Mouse (Mus musculus): ENCODE measurements at regions not wholly inside any gene's neighbourhood (a gene's known extent, or its start where the extent isn't known, plus 50 kb on each side); places are given as distances from the start of the nearest gene placed in this dataset.

GRCm38 (mm10) chr16:70045547-70045946 lies 182.0 kb upstream of the Speer2 start:
- DNase-seq (ENCODE audit: low read depth, low spot score): no peak
- Histone ChIP-seq H3K27me3 (ENCODE audit: control insufficient read depth, insufficient read depth, low read length, poor library complexity, severe bottlenecking) (no peaks in the 10 kb centered on the region), H3K36me3 (ENCODE audit: control insufficient read depth, insufficient read depth, low read length, poor library complexity, severe bottlenecking) (no peaks in the 10 kb centered on the region)

- H3K36me3 ChIP-seq (ENCODE audit: control insufficient read depth, insufficient read depth, low read length, poor library complexity, severe bottlenecking): no peaks in the 10 kb centered on the region
- no peak for DNase-seq (ENCODE audit: low read depth, low spot score)
- H3K27me3 ChIP-seq (ENCODE audit: control insufficient read depth, insufficient read depth, low read length, poor library complexity, severe bottlenecking): no peaks in the 10 kb centered on the region
Observed at GRCm38 (mm10) chr16:70046009-70046408, 182.5 kb upstream of the Speer2 start.

- no peaks in the 10 kb centered on the region for H3K36me3 ChIP-seq (ENCODE audit: control insufficient read depth, insufficient read depth, low read length, poor library complexity, severe bottlenecking)
- DNase-seq (ENCODE audit: low read depth, low spot score): no peak
- no peaks in the 10 kb centered on the region for H3K27me3 ChIP-seq (ENCODE audit: control insufficient read depth, insufficient read depth, low read length, poor library complexity, severe bottlenecking)
Observed at GRCm38 (mm10) chr16:70049850-70050249, 186.3 kb upstream of the Speer2 start.

- DNase-seq (ENCODE audit: low read depth, low spot score): no peak
- Histone ChIP-seq H3K36me3 (ENCODE audit: control insufficient read depth, insufficient read depth, low read length, poor library complexity, severe bottlenecking) (no peaks in the 10 kb centered on the region), H3K27me3 (ENCODE audit: control insufficient read depth, insufficient read depth, low read length, poor library complexity, severe bottlenecking) (no peaks in the 10 kb centered on the region)
Observed at GRCm38 (mm10) chr16:70071471-70071870, 207.9 kb upstream of the Speer2 start.

GRCm38 (mm10) chr16:70073740-70074139 lies 210.2 kb upstream of the Speer2 start:
- Histone ChIP-seq H3K27me3 (ENCODE audit: control insufficient read depth, insufficient read depth, low read length, poor library complexity, severe bottlenecking) (no peaks in the 10 kb centered on the region), H3K36me3 (ENCODE audit: control insufficient read depth, insufficient read depth, low read length, poor library complexity, severe bottlenecking) (no peaks in the 10 kb centered on the region)
- no peak for DNase-seq (ENCODE audit: low read depth, low spot score)

- no peak for DNase-seq (ENCODE audit: low read depth, low spot score)
- no peaks in the 10 kb centered on the region for H3K27me3 ChIP-seq (ENCODE audit: control insufficient read depth, insufficient read depth, low read length, poor library complexity, severe bottlenecking)
- H3K36me3 ChIP-seq (ENCODE audit: control insufficient read depth, insufficient read depth, low read length, poor library complexity, severe bottlenecking): no peaks in the 10 kb centered on the region
Observed at GRCm38 (mm10) chr16:70079497-70079896, 216.0 kb upstream of the Speer2 start.

GRCm38 (mm10) chr16:70091291-70091690 lies 222.5 kb upstream of the Gbe1 start:
- Histone ChIP-seq H3K36me3 (ENCODE audit: control insufficient read depth, insufficient read depth, low read length, poor library complexity, severe bottlenecking) (no peaks in the 10 kb centered on the region), H3K27me3 (ENCODE audit: control insufficient read depth, insufficient read depth, low read length, poor library complexity, severe bottlenecking) (no peaks in the 10 kb centered on the region)
- DNase-seq (ENCODE audit: low read depth, low spot score): no peak

- DNase-seq (ENCODE audit: low read depth, low spot score): no peak
- Histone ChIP-seq H3K27me3 (ENCODE audit: control insufficient read depth, insufficient read depth, low read length, poor library complexity, severe bottlenecking) (no peaks in the 10 kb centered on the region), H3K36me3 (ENCODE audit: control insufficient read depth, insufficient read depth, low read length, poor library complexity, severe bottlenecking) (no peaks in the 10 kb centered on the region)
Observed at GRCm38 (mm10) chr16:70091963-70092362, 221.8 kb upstream of the Gbe1 start.

- Histone ChIP-seq H3K36me3 (ENCODE audit: control insufficient read depth, insufficient read depth, low read length, poor library complexity, severe bottlenecking) (no peaks in the 10 kb centered on the region), H3K27me3 (ENCODE audit: control insufficient read depth, insufficient read depth, low read length, poor library complexity, severe bottlenecking) (no peaks in the 10 kb centered on the region)
- no peak for DNase-seq (ENCODE audit: low read depth, low spot score)
Observed at GRCm38 (mm10) chr16:70093224-70093623, 220.5 kb upstream of the Gbe1 start.

- no peak for DNase-seq (ENCODE audit: low read depth, low spot score)
- Histone ChIP-seq H3K27me3 (ENCODE audit: control insufficient read depth, insufficient read depth, low read length, poor library complexity, severe bottlenecking) (no peaks in the 10 kb centered on the region), H3K36me3 (ENCODE audit: control insufficient read depth, insufficient read depth, low read length, poor library complexity, severe bottlenecking) (no peaks in the 10 kb centered on the region)
Observed at GRCm38 (mm10) chr16:70095221-70095620, 218.5 kb upstream of the Gbe1 start.

- DNase-seq (ENCODE audit: low read depth, low spot score): no peak
- Histone ChIP-seq H3K36me3 (ENCODE audit: control insufficient read depth, insufficient read depth, low read length, poor library complexity, severe bottlenecking) (no peaks in the 10 kb centered on the region), H3K27me3 (ENCODE audit: control insufficient read depth, insufficient read depth, low read length, poor library complexity, severe bottlenecking) (no peaks in the 10 kb centered on the region)
Observed at GRCm38 (mm10) chr16:70103791-70104378, 209.9 kb upstream of the Gbe1 start.

- no peaks in the 10 kb centered on the region for H3K36me3 ChIP-seq (ENCODE audit: control insufficient read depth, insufficient read depth, low read length, poor library complexity, severe bottlenecking)
- no peaks in the 10 kb centered on the region for H3K27me3 ChIP-seq (ENCODE audit: control insufficient read depth, insufficient read depth, low read length, poor library complexity, severe bottlenecking)
- no peak for DNase-seq (ENCODE audit: low read depth, low spot score)
Observed at GRCm38 (mm10) chr16:70141466-70141865, 172.3 kb upstream of the Gbe1 start.

- no peaks in the 10 kb centered on the region for H3K27me3 ChIP-seq (ENCODE audit: control insufficient read depth, insufficient read depth, low read length, poor library complexity, severe bottlenecking)
- no peak for DNase-seq (ENCODE audit: low read depth, low spot score)
- no peaks in the 10 kb centered on the region for H3K36me3 ChIP-seq (ENCODE audit: control insufficient read depth, insufficient read depth, low read length, poor library complexity, severe bottlenecking)
Observed at GRCm38 (mm10) chr16:70147673-70148359, 165.9 kb upstream of the Gbe1 start.

GRCm38 (mm10) chr16:70154587-70154986 lies 159.2 kb upstream of the Gbe1 start:
- Histone ChIP-seq H3K27me3 (ENCODE audit: control insufficient read depth, insufficient read depth, low read length, poor library complexity, severe bottlenecking) (no peaks in the 10 kb centered on the region), H3K36me3 (ENCODE audit: control insufficient read depth, insufficient read depth, low read length, poor library complexity, severe bottlenecking) (no peaks in the 10 kb centered on the region)
- no peak for DNase-seq (ENCODE audit: low read depth, low spot score)

GRCm38 (mm10) chr16:70160539-70160938 lies 153.2 kb upstream of the Gbe1 start:
- H3K36me3 ChIP-seq (ENCODE audit: control insufficient read depth, insufficient read depth, low read length, poor library complexity, severe bottlenecking): no peaks in the 10 kb centered on the region
- H3K27me3 ChIP-seq (ENCODE audit: control insufficient read depth, insufficient read depth, low read length, poor library complexity, severe bottlenecking): no peaks in the 10 kb centered on the region
- no peak for DNase-seq (ENCODE audit: low read depth, low spot score)

GRCm38 (mm10) chr16:70175140-70175539 lies 138.6 kb upstream of the Gbe1 start:
- no peak for DNase-seq (ENCODE audit: low read depth, low spot score)
- H3K27me3 ChIP-seq (ENCODE audit: control insufficient read depth, insufficient read depth, low read length, poor library complexity, severe bottlenecking): no peaks in the 10 kb centered on the region
- no peaks in the 10 kb centered on the region for H3K36me3 ChIP-seq (ENCODE audit: control insufficient read depth, insufficient read depth, low read length, poor library complexity, severe bottlenecking)
